Mouse (Mus musculus): ENCODE data around the gene Cryzl2.

Cryzl2 gene

GRCm38 (mm10) chr1:157536471-157536870 lies 78.1 kb downstream of the Cryzl2 start:
- DNase-seq = peak; percentile 36 to 66

- DNase-seq = no peak
Observed at GRCm38 (mm10) chr1:157537636-157538035, 79.3 kb downstream of the Cryzl2 start.
